Mouse (Mus musculus): ENCODE results near the gene Gns. TPM values are rescaled to one million over a fixed set of nuclear protein-coding genes. Genes with fewer than 3 reads are reported as not detected.

The Gns gene
- polyA plus RNA-seq, 1 experiment from 2014 or later, result 40.8 TPM

GRCm38 (mm10) chr10:121391901-121392300 is 27.0 kb downstream of the Gns start:
- no peak for ATAC-seq (ENCODE audit: insufficient number of reproducible peaks, insufficient read depth, low FRiP score, low read depth)
- 90% methylated on average over 8 of the region's 8 CpGs for WGBS
- no peak overlapping the region for H3K27ac ChIP-seq (replicated peaks in 1 of 2; ENCODE audit: control insufficient read depth in 1 of 2, insufficient read depth in 1 of 2, low read depth in 2 of 2, low read length in 2 of 2)
- H3K4me1 ChIP-seq (ENCODE audit: control insufficient read depth in 2 of 2, insufficient read depth in 2 of 2, low read length in 2 of 2), result peaks cover 6 to 18% of the 10 kb centered on the region in 2 experiments; a peak in 3 of 4 replicates
- no peaks in the 10 kb centered on the region for H3K9me3 ChIP-seq (ENCODE audit: control insufficient read depth, low read length)
- peaks cover 85% of the 10 kb centered on the region for H3K36me3 ChIP-seq (ENCODE audit: control insufficient read depth, insufficient read depth, low read length)
- H3K4me3 ChIP-seq (ENCODE audit: control insufficient read depth in 1 of 2, insufficient read depth in 1 of 2, low read depth in 1 of 2, low read length in 2 of 2), result no peak overlapping the region
- no peak overlapping the region for H3K9ac ChIP-seq (ENCODE audit: low read length)
- no peaks in the 10 kb centered on the region for H3K27me3 ChIP-seq (ENCODE audit: control insufficient read depth, insufficient read depth, low read length)
- no peak overlapping the region for H3K4me2 ChIP-seq (ENCODE audit: low read length)

DNA sequence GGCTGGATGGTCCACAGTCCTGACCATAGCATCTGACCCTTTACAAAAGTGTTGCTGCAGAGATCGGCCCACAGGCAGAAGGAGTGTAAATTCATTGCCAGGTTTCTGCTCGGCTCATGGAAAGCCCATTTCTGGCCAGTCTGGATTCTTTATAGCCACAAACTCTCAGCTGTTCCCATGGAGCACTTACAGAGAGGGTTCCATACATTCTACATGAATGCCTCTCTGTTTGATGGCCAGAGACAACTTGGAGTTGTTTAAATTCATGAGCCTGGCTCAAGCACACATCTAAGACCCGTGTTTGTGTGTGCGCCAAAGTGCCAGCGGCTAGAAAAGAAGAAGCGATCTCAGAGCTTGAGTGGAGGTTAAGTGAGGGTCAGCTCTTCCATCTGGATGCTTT is 29.4 kb downstream of the Gns start:
- Histone ChIP-seq H3K9ac (ENCODE audit: low read length) (no peak overlapping the region), H3K27ac (replicated peaks in 1 of 2; ENCODE audit: control insufficient read depth in 1 of 2, insufficient read depth in 1 of 2, low read depth in 2 of 2, low read length in 2 of 2) (no peak overlapping the region), H3K9me3 (ENCODE audit: control insufficient read depth, low read length) (no peaks in the 10 kb centered on the region), H3K27me3 (ENCODE audit: control insufficient read depth, insufficient read depth, low read length) (no peaks in the 10 kb centered on the region), H3K36me3 (ENCODE audit: control insufficient read depth, insufficient read depth, low read length) (peaks cover 72% of the 10 kb centered on the region), H3K4me2 (ENCODE audit: low read length) (no peak overlapping the region), H3K4me1 (ENCODE audit: control insufficient read depth in 2 of 2, insufficient read depth in 2 of 2, low read length in 2 of 2) (peaks cover 4 to 17% of the 10 kb centered on the region in 2 experiments; a peak in 3 of 4 replicates), H3K4me3 (ENCODE audit: control insufficient read depth in 1 of 2, insufficient read depth in 1 of 2, low read depth in 1 of 2, low read length in 2 of 2) (no peak overlapping the region)
- ATAC-seq (ENCODE audit: insufficient number of reproducible peaks, insufficient read depth, low FRiP score, low read depth), result no peak
- 88% methylated on average over 6 of the region's 6 CpGs for WGBS

DNA sequence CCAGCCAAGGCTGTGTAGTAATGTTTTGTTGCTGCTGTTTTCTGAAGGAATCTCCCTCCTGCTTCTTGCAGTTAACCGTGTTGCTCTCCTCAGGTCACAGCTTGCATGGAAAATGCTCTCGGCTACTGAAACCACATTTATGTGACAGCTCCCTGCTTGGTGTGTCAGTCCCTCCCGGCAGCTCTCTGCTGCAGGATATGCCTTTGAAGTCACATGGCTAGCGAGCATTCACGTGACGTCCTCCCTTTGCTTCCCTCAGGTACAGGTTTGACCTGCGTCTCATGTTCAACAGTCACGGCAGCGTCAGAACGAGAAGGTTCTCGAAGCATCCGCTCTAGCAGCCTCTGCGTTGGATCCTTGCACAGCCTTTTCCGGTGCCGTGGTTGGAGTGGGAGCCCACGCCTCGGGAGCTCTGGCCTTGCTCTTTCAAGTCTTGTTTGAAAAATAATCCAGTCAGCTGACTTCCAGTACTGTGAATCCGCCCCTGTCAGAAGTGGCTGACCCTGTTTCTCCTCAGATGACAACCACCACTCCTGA is 30.0 kb downstream of the Gns start:
- Histone ChIP-seq H3K27ac (replicated peaks in 1 of 2; ENCODE audit: control insufficient read depth in 1 of 2, insufficient read depth in 1 of 2, low read depth in 2 of 2, low read length in 2 of 2) (no peak overlapping the region), H3K9ac (ENCODE audit: low read length) (no peak overlapping the region), H3K27me3 (ENCODE audit: control insufficient read depth, insufficient read depth, low read length) (no peaks in the 10 kb centered on the region), H3K36me3 (ENCODE audit: control insufficient read depth, insufficient read depth, low read length) (peaks cover 66% of the 10 kb centered on the region), H3K4me2 (ENCODE audit: low read length) (no peak overlapping the region), H3K9me3 (ENCODE audit: control insufficient read depth, low read length) (no peaks in the 10 kb centered on the region), H3K4me3 (ENCODE audit: control insufficient read depth in 1 of 2, insufficient read depth in 1 of 2, low read depth in 1 of 2, low read length in 2 of 2) (no peak overlapping the region), H3K4me1 (ENCODE audit: control insufficient read depth in 2 of 2, insufficient read depth in 2 of 2, low read length in 2 of 2) (peaks cover 4 to 17% of the 10 kb centered on the region in 2 experiments; a peak in 3 of 4 replicates)
- no peak for ATAC-seq (ENCODE audit: insufficient number of reproducible peaks, insufficient read depth, low FRiP score, low read depth)
- 65% methylated on average over 18 of the region's 18 CpGs for WGBS

DNA sequence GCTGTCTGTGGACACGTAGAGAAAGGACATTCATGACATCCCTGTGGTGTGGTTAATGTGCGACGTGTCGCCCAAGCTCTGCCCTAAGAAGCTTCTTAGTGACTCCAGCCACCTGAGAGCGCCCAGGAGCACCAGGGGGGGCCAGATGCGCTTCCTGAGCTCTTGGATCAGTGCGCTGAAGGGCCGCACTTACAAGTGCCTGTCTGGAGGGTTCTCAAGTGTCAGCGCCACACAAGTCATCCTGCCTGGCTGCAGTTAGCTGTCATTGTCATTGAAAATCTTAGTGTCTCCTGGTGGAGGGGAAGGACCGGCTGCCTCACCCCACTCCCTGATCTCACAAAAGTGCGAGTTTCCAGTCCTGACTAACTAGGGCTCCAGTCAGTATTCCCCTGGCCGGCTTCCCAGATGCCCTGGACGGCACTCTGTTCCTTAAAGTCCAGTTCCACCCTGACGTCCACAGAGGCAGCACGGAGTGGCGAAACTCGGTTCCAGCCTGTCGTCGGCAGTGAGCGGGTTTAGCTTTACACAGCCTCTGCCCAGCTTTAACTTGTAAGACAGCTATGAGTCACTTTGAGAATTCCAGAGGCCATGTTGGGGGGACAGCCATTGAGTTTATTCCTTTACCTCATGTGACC is 30.8 kb downstream of the Gns start:
- Histone ChIP-seq H3K9ac (ENCODE audit: low read length) (no peak overlapping the region), H3K4me1 (ENCODE audit: control insufficient read depth in 2 of 2, insufficient read depth in 2 of 2, low read length in 2 of 2) (peaks cover 4 to 17% of the 10 kb centered on the region in 2 experiments; a peak in 3 of 4 replicates), H3K9me3 (ENCODE audit: control insufficient read depth, low read length) (no peaks in the 10 kb centered on the region), H3K36me3 (ENCODE audit: control insufficient read depth, insufficient read depth, low read length) (peaks cover 58% of the 10 kb centered on the region), H3K27me3 (ENCODE audit: control insufficient read depth, insufficient read depth, low read length) (no peaks in the 10 kb centered on the region), H3K4me3 (ENCODE audit: control insufficient read depth in 1 of 2, insufficient read depth in 1 of 2, low read depth in 1 of 2, low read length in 2 of 2) (no peak overlapping the region), H3K4me2 (ENCODE audit: low read length) (no peak overlapping the region), H3K27ac (replicated peaks in 1 of 2; ENCODE audit: control insufficient read depth in 1 of 2, insufficient read depth in 1 of 2, low read depth in 2 of 2, low read length in 2 of 2) (no peak overlapping the region)
- 47% methylated on average over 20 of the region's 20 CpGs for WGBS
- ATAC-seq (ENCODE audit: insufficient number of reproducible peaks, insufficient read depth, low FRiP score, low read depth), result no peak

- ATAC-seq (ENCODE audit: insufficient number of reproducible peaks, insufficient read depth, low FRiP score, low read depth), result no peak
- Histone ChIP-seq H3K27ac (replicated peaks in 1 of 2; ENCODE audit: control insufficient read depth in 1 of 2, insufficient read depth in 1 of 2, low read depth in 2 of 2, low read length in 2 of 2) (no peak overlapping the region), H3K4me3 (ENCODE audit: control insufficient read depth in 1 of 2, insufficient read depth in 1 of 2, low read depth in 1 of 2, low read length in 2 of 2) (no peak overlapping the region), H3K4me2 (ENCODE audit: low read length) (no peak overlapping the region), H3K9ac (ENCODE audit: low read length) (no peak overlapping the region), H3K9me3 (ENCODE audit: control insufficient read depth, low read length) (no peaks in the 10 kb centered on the region), H3K36me3 (ENCODE audit: control insufficient read depth, insufficient read depth, low read length) (peaks cover 29% of the 10 kb centered on the region), H3K27me3 (ENCODE audit: control insufficient read depth, insufficient read depth, low read length) (no peaks in the 10 kb centered on the region), H3K4me1 (ENCODE audit: control insufficient read depth in 2 of 2, insufficient read depth in 2 of 2, low read length in 2 of 2) (peaks cover 4 to 17% of the 10 kb centered on the region in 2 experiments; a peak in 3 of 4 replicates)
- 79% methylated on average over 7 of the region's 7 CpGs for whole genome bisulfite sequencing
Measured at GRCm38 (mm10) chr10:121398599-121398998, 33.7 kb downstream of the Gns start.

GRCm38 (mm10) chr10:121401005-121401404 is 36.1 kb downstream of the Gns start:
- Histone ChIP-seq H3K4me1 (ENCODE audit: control insufficient read depth in 2 of 2, insufficient read depth in 2 of 2, low read length in 2 of 2) (peaks cover under 1% of the 10 kb centered on the region in 2 experiments; a peak in 2 of 4 replicates), H3K9ac (ENCODE audit: low read length) (no peak overlapping the region), H3K36me3 (ENCODE audit: control insufficient read depth, insufficient read depth, low read length) (peaks cover 7% of the 10 kb centered on the region), H3K9me3 (ENCODE audit: control insufficient read depth, low read length) (no peaks in the 10 kb centered on the region), H3K4me2 (ENCODE audit: low read length) (no peak overlapping the region), H3K27me3 (ENCODE audit: control insufficient read depth, insufficient read depth, low read length) (no peaks in the 10 kb centered on the region), H3K27ac (replicated peaks in 1 of 2; ENCODE audit: control insufficient read depth in 1 of 2, insufficient read depth in 1 of 2, low read depth in 2 of 2, low read length in 2 of 2) (no peak overlapping the region), H3K4me3 (ENCODE audit: control insufficient read depth in 1 of 2, insufficient read depth in 1 of 2, low read depth in 1 of 2, low read length in 2 of 2) (no peak overlapping the region)
- ATAC-seq (ENCODE audit: insufficient number of reproducible peaks, insufficient read depth, low FRiP score, low read depth), result peak; percentile 60; the same call in 1 of the 2 replicates
- 68% methylated on average over 7 of the region's 7 CpGs for WGBS

GRCm38 (mm10) chr10:121403104-121403503 is 38.2 kb downstream of the Gns start:
- no peaks in the 10 kb centered on the region for H3K27me3 ChIP-seq (ENCODE audit: control insufficient read depth, insufficient read depth, low read length)
- no peak for ATAC-seq (ENCODE audit: insufficient number of reproducible peaks, insufficient read depth, low FRiP score, low read depth)
- 51% methylated on average over 9 of the region's 9 CpGs for WGBS
- H3K4me2 ChIP-seq (ENCODE audit: low read length), result no peak overlapping the region
- no peak overlapping the region for H3K4me3 ChIP-seq (ENCODE audit: control insufficient read depth in 1 of 2, insufficient read depth in 1 of 2, low read depth in 1 of 2, low read length in 2 of 2)
- no peaks in the 10 kb centered on the region; a peak in 1 of 4 replicates for H3K4me1 ChIP-seq (ENCODE audit: control insufficient read depth in 2 of 2, insufficient read depth in 2 of 2, low read length in 2 of 2)
- H3K36me3 ChIP-seq (ENCODE audit: control insufficient read depth, insufficient read depth, low read length), result no peaks in the 10 kb centered on the region
- H3K9me3 ChIP-seq (ENCODE audit: control insufficient read depth, low read length), result no peaks in the 10 kb centered on the region
- no peak overlapping the region for H3K27ac ChIP-seq (replicated peaks in 1 of 2; ENCODE audit: control insufficient read depth in 1 of 2, insufficient read depth in 1 of 2, low read depth in 2 of 2, low read length in 2 of 2)
- no peak overlapping the region; the same call in 1 of the 2 replicates for H3K9ac ChIP-seq (ENCODE audit: low read length)
